Mouse (Mus musculus) layer of hippocampus, adult 18-20 months (tissue): ENCODE data around the gene Tsx. TPM values are rescaled to one million over a fixed set of nuclear protein-coding genes. Genes with fewer than 3 reads are reported as not detected.

Source experiments
- total RNA-seq, 2 experiments: library from RNA; stranded (reverse); gene quantifications; 2 replicates each; pipeline ENCODE4 v1.2.3; 2021

Tsx gene
- total RNA-seq, 2 experiments from 2014 or later, result not detected

Other genes starting within 250 kb of the Tsx start
- gene Nap1l2, start 227.8 kb upstream of the Tsx start, total RNA-seq, result 10 to 100 TPM; 82.2 to 90.0 TPM
- not detected for gene Cdx4, start 93.1 kb upstream of the Tsx start, total RNA-seq
- gene Chic1, start 58.0 kb upstream of the Tsx start, total RNA-seq, result 10 to 100 TPM; 22.7 to 24.3 TPM
- gene Gm26992, start 7.5 kb downstream of the Tsx start, total RNA-seq, result not detected
- gene Zcchc13, start 216.1 kb downstream of the Tsx start, total RNA-seq, result not detected